Mouse (Mus musculus): Measurements from ENCODE around the gene Bmt2.

DNA sequence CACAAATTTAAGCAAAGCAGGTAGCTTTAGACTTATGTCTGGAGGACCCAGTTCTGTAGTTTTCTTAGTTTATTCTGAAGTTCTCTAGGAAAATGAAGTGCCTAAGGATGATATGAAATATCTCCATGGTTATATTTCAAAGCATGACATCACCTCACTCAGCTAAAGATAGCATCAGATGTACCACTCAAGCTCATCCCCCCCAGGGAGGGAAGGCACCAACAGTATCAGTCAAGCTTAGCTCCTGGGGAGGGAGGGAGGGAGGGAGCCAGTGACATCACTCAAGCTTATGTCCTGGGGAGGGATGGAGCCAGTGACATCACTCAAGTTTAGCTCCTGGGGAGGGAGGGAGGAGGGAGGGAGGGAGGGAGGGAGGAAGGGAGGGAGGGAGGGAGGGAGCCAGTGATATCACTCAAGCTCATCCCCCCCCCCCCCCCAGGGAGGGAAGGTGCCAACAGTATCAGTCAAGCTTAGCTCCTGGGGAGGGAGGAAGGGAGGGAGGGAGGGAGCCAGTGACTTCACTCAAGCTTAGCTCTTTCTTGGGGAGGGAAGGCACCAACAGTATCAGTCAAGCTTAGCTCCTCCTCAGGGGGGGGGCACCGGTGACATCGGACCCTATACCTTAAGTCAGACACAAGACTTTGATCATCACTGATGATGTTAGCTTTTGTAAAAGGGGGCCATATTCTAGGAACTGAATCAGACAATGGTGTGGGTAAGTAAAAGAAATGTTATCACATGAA, 17.5 kb upstream of the Bmt2 start:
- TF ChIP-seq CTCF (IDR thresholded peaks at IDR 0.05; ENCODE audit: insufficient read depth, low read length): no peak
- no peak for TF ChIP-seq POLR2A (IDR thresholded peaks at IDR 0.05; ENCODE audit: borderline replicate concordance, extremely low read depth, low read depth, low read length)
